Mouse (Mus musculus) heart, adult 2 months (tissue): ENCODE data around the gene Ehd4. TPM values are rescaled to one million over a fixed set of nuclear protein-coding genes. Genes with fewer than 3 reads are reported as not detected.

Experiments
- DNase-seq, 2 experiments: peaks; one replicate each; pipeline ENCODE4 v3.0.0; 2021
- H3K27ac ChIP-seq: fragments of 200-600 bp; 2 replicates; pipeline ENCODE4 v1.8.1; 2022
- H3K27me3 ChIP-seq: fragments of 200-500 bp; 2 replicates; pipeline ENCODE4 v1.6.1; 2012; ENCODE audit warnings: mild to moderate bottlenecking, low read length, inconsistent platforms, mixed read lengths; ENCODE audit not compliant: control insufficient read depth, insufficient read depth
- H3K36me3 ChIP-seq: fragments of 200-500 bp; 2 replicates; pipeline ENCODE4 v1.6.1; 2012; ENCODE audit warnings: low read length, inconsistent platforms; ENCODE audit not compliant: control insufficient read depth, insufficient read depth
- H3K4me1 ChIP-seq: fragments of 200-500 bp; 2 replicates; pipeline ENCODE4 v1.6.1; 2011; ENCODE audit warnings: low read length; ENCODE audit not compliant: control insufficient read depth, insufficient read depth
- H3K4me3 ChIP-seq: fragments of 200-600 bp; 2 replicates; pipeline ENCODE4 v1.8.1; 2022
- H3K79me2 ChIP-seq: fragments of 200-500 bp; replicated peaks from 2 replicates; pipeline ENCODE4 v1.6.1; 2012; ENCODE audit warnings: mild to moderate bottlenecking, inconsistent platforms, low read length, moderate library complexity, mixed read lengths; ENCODE audit not compliant: control insufficient read depth, insufficient read depth
- H3K9ac ChIP-seq: fragments of 200-500 bp; 2 replicates; pipeline ENCODE4 v1.6.1; 2012; ENCODE audit warnings: low read depth, mild to moderate bottlenecking, control low read depth, inconsistent platforms, low read length, mixed read lengths
- CTCF ChIP-seq: fragments of 200-600 bp; IDR thresholded peaks from 2 replicates; pipeline ENCODE4 v1.8.1; 2022; ENCODE audit warnings: antibody characterized with exemption, mild to moderate bottlenecking, moderate library complexity
- EP300 ChIP-seq: fragments of 200-500 bp; IDR thresholded peaks from 2 replicates; pipeline ENCODE4 v1.6.1; 2011; ENCODE audit warnings: low read depth, low read length, control low read depth; ENCODE audit not compliant: insufficient read depth
- POLR2A ChIP-seq: fragments of 200-500 bp; IDR thresholded peaks from 2 replicates; pipeline ENCODE4 v1.6.1; 2011; ENCODE audit warnings: mild to moderate bottlenecking, low read depth, low read length, control low read depth; ENCODE audit not compliant: insufficient read depth
- WGBS: fragments of 180-500 bp; shearing (Covaris S2); methylation state at CpG from one replicate; pipeline ENCODE4 v1.1.7; 2018; 5-methylcytosine and 5-hydroxymethylcytosine counted together
- intact Hi-C: fragments of 180-260 bp; cut with DNase I; formaldehyde crosslinking; loops from one replicate; pipeline ENCODE4 v1.15.1; 2025
- polyA plus RNA-seq: library from polyadenylated mRNA; depleted of rRNA; stranded (reverse); fragments of >200 nt; gene quantifications from 2 replicates; pipeline ENCODE4 v1.2.3, GENCODE M21; 2012
- total RNA-seq, 2 experiments: library from RNA; stranded (reverse); gene quantifications; 2 replicates each; pipeline ENCODE4 v1.2.3; 2021

Ehd4 gene
- total and polyA plus RNA-seq, 3 experiments: 213 to 373 (median 330) TPM

DNA sequence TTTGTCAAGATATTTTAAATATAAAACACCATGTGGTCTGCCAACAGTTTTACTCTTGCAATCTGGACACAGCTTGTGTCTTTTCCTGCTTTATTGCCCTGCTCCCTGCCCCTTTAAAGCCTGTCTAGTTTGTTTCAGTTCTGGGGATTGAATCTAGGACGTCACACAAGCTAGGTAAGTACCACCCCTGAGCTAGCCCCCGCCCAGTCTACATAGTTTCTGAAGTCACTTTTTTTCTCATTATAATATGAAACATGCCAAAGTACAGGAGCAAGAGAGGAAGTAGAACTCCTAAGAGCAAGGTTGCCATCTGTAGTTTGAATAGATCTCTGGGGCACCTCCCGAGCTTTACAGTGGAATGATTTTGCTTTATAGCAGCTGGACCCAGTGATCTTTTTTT lies 3.8 kb downstream of the Ehd4 start:
- no peak for DNase-seq
- H3K27me3 ChIP-seq: no peaks in the 10 kb centered on the region
- H3K9ac ChIP-seq: no peak overlapping the region
- H3K27ac ChIP-seq: peak overlapping the region; percentile 12; the same call in 1 of the 2 replicates
- H3K79me2 ChIP-seq: peaks cover 7% of the 10 kb centered on the region
- no peak overlapping the region for H3K4me3 ChIP-seq
- intact Hi-C loops: loop anchor here (5.0 kb wide), 1 partner anchor 173 kb away; no protein-coding TSS in a partner anchor
- WGBS: 51% methylated on average over 3 of the region's 3 CpGs
- peaks cover 11% of the 10 kb centered on the region for H3K4me1 ChIP-seq
- TF ChIP-seq POLR2A (no peak), CTCF (no peak), EP300 (no peak)
- peaks cover 28% of the 10 kb centered on the region for H3K36me3 ChIP-seq

DNA sequence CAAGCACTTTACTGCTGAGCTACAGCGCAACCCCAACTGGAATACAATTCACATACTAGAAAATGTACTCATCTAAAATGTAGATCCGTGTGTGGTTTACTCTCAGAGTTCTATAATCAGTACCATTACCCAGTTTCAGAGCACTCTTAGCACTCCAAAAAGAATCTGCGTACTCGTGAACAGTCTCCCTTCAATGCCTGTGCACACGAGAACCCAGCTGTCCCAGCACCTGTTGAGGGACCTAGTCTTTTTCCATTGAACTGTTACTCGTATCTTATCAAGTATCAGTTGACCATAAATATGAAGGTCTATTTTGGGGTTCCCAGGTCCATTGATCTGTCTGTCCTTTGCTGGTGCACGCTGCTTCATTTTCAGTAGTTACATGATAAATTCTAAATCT lies 4.8 kb downstream of the Ehd4 start:
- Histone ChIP-seq H3K36me3 (peaks cover 32% of the 10 kb centered on the region), H3K4me3 (no peak overlapping the region), H3K27ac (peak overlapping the region; percentile 78), H3K79me2 (peaks cover 7% of the 10 kb centered on the region), H3K9ac (no peak overlapping the region), H3K27me3 (no peaks in the 10 kb centered on the region), H3K4me1 (peaks cover 11% of the 10 kb centered on the region)
- intact Hi-C loops: loop anchor here (5.0 kb wide), 1 partner anchor 172 kb away; no protein-coding TSS in a partner anchor
- TF ChIP-seq CTCF (no peak), EP300 (no peak), POLR2A (no peak)
- 69% methylated on average over 7 of the region's 7 CpGs for WGBS
- no peak for DNase-seq

DNA sequence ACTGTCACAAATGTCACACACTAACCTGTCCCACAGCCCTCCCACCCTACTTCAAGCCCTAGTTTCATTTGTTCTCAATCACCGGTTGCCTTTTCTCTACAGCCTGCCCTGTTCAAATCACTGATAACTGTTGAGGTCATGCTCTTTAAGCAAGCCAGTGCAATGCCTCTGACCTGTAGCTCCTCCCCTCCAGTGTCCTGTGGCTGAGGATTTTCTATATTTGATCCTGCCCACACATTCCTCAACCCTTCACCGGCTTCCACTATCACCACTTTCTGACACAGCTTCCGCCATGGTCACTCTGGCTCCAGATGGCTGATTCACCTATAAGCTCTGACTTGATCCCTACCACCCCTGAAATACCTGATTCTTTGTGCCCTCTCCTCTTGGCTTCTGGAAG lies 6.4 kb downstream of the Ehd4 start:
- H3K9ac ChIP-seq: peak overlapping the region; percentile 25
- peak in 1 of 2 experiments; percentile 42 for DNase-seq
- WGBS: 25% methylated on average over 3 of the region's 3 CpGs

DNA sequence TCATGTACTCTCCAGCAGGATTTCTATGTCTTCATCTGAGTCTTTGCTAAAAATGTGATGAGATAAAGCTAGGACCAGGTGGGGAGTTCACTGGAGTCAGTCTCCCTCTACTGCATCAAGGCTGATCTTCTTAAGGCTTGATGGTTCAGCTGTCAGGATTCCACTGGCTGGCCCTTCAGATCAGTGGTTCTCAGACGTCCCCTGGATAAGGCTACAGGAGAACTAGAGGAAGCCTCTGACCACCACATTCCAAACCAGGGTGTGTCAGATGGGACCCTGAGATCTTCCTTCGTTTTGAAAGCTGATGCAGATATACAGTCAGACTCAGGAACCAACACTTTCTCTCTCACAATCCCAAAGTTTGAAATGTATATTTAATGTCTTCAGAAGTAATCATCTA lies 7.0 kb downstream of the Ehd4 start:
- intact Hi-C loops: no loop called here
- DNase-seq: no peak
- peak overlapping the region; percentile 78; the same call in 1 of the 2 replicates for H3K27ac ChIP-seq
- WGBS: 32% methylated on average over 2 of the region's 2 CpGs
- no peak overlapping the region for H3K4me3 ChIP-seq
- H3K79me2 ChIP-seq: peaks cover 11% of the 10 kb centered on the region
- TF ChIP-seq CTCF (no peak), POLR2A (no peak), EP300 (no peak)
- H3K27me3 ChIP-seq: no peaks in the 10 kb centered on the region
- no peak overlapping the region for H3K9ac ChIP-seq
- H3K4me1 ChIP-seq: peaks cover 12% of the 10 kb centered on the region
- H3K36me3 ChIP-seq: peaks cover 35% of the 10 kb centered on the region

More for the DNA sequence above, 6.4 kb downstream of the Ehd4 start:
- peak overlapping the region; percentile 78 for H3K27ac ChIP-seq
- peaks cover 32% of the 10 kb centered on the region for H3K36me3 ChIP-seq
- peaks cover 11% of the 10 kb centered on the region for H3K79me2 ChIP-seq
- peaks cover 12% of the 10 kb centered on the region for H3K4me1 ChIP-seq
- TF ChIP-seq EP300: 0 out of 2 replicates have a peak, but pooled peaks have one; percentile 18
- TF ChIP-seq POLR2A: 0 out of 2 replicates have a peak, but pooled peaks have one; percentile 21
- TF ChIP-seq CTCF: no peak
- H3K4me3 ChIP-seq: no peak overlapping the region
- no peaks in the 10 kb centered on the region for H3K27me3 ChIP-seq
- intact Hi-C loops: no loop called here

DNA sequence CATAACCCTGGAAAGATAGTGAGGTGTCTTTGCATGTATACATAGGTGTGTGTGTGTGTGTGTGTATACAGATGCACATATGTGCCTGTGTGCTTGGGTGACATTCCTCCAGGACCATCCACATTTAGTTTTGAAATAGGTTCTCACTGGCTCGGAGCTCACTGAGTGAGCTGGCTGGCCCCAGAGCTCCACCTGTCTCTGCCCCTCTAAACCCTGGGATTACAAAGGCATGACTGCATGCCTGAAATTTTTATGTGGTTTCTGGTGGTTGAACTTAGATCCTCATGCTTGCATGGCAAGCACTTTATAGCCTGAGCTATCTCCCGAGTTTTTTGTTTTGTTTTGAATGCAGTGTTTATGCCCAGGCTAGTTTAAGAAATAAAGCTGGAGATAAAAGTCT lies 7.9 kb downstream of the Ehd4 start:
- Histone ChIP-seq H3K4me3 (no peak overlapping the region), H3K36me3 (peaks cover 36% of the 10 kb centered on the region), H3K9ac (no peak overlapping the region), H3K27ac (peak overlapping the region; percentile 9; the same call in 1 of the 2 replicates), H3K27me3 (no peaks in the 10 kb centered on the region), H3K4me1 (peaks cover 12% of the 10 kb centered on the region), H3K79me2 (peaks cover 11% of the 10 kb centered on the region)
- 64% methylated on average over 2 of the region's 2 CpGs for WGBS
- intact Hi-C loops: no loop called here
- no peak for DNase-seq
- TF ChIP-seq CTCF: no peak
- TF ChIP-seq POLR2A: no peak
- TF ChIP-seq EP300: no peak

DNA sequence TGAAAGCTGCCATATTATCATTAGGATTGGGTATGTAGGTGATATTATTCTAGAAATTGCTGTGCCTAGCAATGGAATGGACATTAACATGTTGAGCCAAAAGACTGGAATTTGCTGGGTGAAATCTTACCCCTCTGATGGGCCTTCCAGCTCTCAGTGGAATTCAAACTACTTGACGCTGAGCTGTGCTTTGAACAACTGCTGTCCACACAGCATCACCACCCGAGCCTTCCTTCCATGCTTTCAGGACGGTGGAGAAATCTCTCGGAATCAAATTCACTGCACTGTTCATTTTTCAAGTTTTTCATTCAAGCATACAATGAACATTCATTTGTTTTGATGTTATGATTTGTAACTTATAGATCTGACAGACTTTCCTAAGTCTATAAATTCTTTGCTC lies 10.0 kb downstream of the Ehd4 start:
- Histone ChIP-seq H3K27ac (no peak overlapping the region), H3K9ac (no peak overlapping the region), H3K36me3 (peaks cover 44% of the 10 kb centered on the region), H3K27me3 (no peaks in the 10 kb centered on the region), H3K4me3 (no peak overlapping the region), H3K79me2 (peaks cover 11% of the 10 kb centered on the region), H3K4me1 (peaks cover 19% of the 10 kb centered on the region)
- no peak for TF ChIP-seq CTCF
- no peak for TF ChIP-seq EP300
- no peak for TF ChIP-seq POLR2A
- DNase-seq: no peak
- intact Hi-C loops: no loop called here
- 78% methylated on average over 4 of the region's 4 CpGs for WGBS
